ENCODE assay signal across 20 mouse cellular contexts in the genomic region with DNA sequence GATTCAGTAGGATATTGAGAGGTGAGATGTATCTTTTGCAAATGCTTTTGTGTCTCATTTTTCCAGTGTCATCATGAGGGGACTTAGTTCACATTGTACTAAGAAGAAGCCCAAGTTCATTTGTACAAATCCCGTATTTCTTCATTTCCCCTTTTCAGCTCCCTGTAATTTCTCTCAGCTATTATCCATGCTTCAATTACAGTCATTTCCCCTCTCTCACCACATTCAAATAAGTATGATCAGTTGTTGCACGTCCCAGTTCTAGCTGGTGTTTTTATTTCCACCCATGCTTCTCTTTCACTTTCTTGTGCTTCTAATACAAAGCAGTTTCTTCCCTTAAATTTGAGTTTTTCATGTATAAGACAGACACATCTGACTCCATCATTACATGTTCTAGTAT.
"Had no signal": no experiment of that assay in that cellular context is flagged by ENCODE, and none has a peak within 500 bp of the region (broad histone marks: within the 10 kb centered on the region; RNA-seq: fewer than 3 reads in every experiment).

No protein-coding gene starts in this region.

- H3K27ac ChIP-seq: liver, embryonic 15.5 days; lung, embryonic 15.5 days; macrophage; midbrain, embryonic 10.5 days; midbrain, embryonic 12.5 days; neural tube, embryonic 13.5 days; neural tube, embryonic 15.5 days had no signal

- H3K4me2 ChIP-seq: liver, embryonic 15.5 days; lung, embryonic 15.5 days; midbrain, embryonic 12.5 days; neural tube, embryonic 13.5 days; neural tube, embryonic 15.5 days had no signal

- H3K9ac ChIP-seq: liver, embryonic 15.5 days; liver, postnatal 0 days; lung, embryonic 15.5 days; midbrain, embryonic 12.5 days; neural tube, embryonic 13.5 days; neural tube, embryonic 15.5 days had no signal

- H3K9me3 ChIP-seq: liver, embryonic 15.5 days; lung, embryonic 15.5 days; midbrain, embryonic 10.5 days; midbrain, embryonic 12.5 days; neural tube, embryonic 13.5 days; neural tube, embryonic 15.5 days had no signal

- H3K27me3 ChIP-seq: liver, embryonic 15.5 days; lung, embryonic 15.5 days; midbrain, embryonic 12.5 days; neural tube, embryonic 13.5 days; neural tube, embryonic 15.5 days had no signal

- H3K4me3 ChIP-seq: liver, embryonic 15.5 days; lung, embryonic 15.5 days; midbrain, embryonic 10.5 days; midbrain, embryonic 12.5 days; myocyte; neural tube, embryonic 13.5 days; neural tube, embryonic 15.5 days had no signal

- DNase-seq: liver, postnatal 0 days; lung, adult 2 months; lung, postnatal 14 days; lung, postnatal 36 days; midbrain, embryonic 14.5 days; retina, postnatal 1 day; right cerebral cortex, adult 18-20 months; thymus, adult 18-20 months; thymus, postnatal 14 days; thymus, postnatal 36 days had no signal

- H3K36me3 ChIP-seq: liver, embryonic 15.5 days; lung, embryonic 15.5 days; midbrain, embryonic 10.5 days; midbrain, embryonic 12.5 days; neural tube, embryonic 13.5 days; neural tube, embryonic 15.5 days had no signal

- ATAC-seq: liver, postnatal 0 days; lung, postnatal 0 days; midbrain, embryonic 16.5 days had no signal

- H3K4me1 ChIP-seq: liver, embryonic 15.5 days; lung, embryonic 15.5 days; midbrain, embryonic 10.5 days; midbrain, embryonic 12.5 days; neural tube, embryonic 13.5 days; neural tube, embryonic 15.5 days had no signal
